Mouse (Mus musculus) midbrain, embryonic 16.5 days (tissue): ENCODE measurements around the gene Pdzd2. TPM values are rescaled to one million over a fixed set of nuclear protein-coding genes. Genes with fewer than 3 reads are reported as not detected.

Experiments
- ATAC-seq: fragments of 200-750 bp; cut with Nextera tagmentation; 2 replicates; pipeline ENCODE4 v1.8.0; 2017; ENCODE audit warnings: moderate TSS enrichment
- H3K27ac ChIP-seq: fragments of 300-500 bp; sonication (generic); 2 replicates; pipeline ENCODE4 v1.5.1; 2014; ENCODE audit warnings: mild to moderate bottlenecking, low read length, mixed read lengths
- H3K27me3 ChIP-seq: fragments of 300-500 bp; sonication (generic); 2 replicates; pipeline ENCODE4 v1.6.1; 2014; ENCODE audit warnings: low read depth, low read length, mixed read lengths; ENCODE audit not compliant: control insufficient read depth, insufficient read depth
- H3K36me3 ChIP-seq: fragments of 300-500 bp; sonication (generic); 2 replicates; pipeline ENCODE4 v1.6.1; 2014; ENCODE audit warnings: mild to moderate bottlenecking, low read length, moderate library complexity, mixed read lengths; ENCODE audit not compliant: control insufficient read depth, insufficient read depth
- H3K4me1 ChIP-seq: fragments of 300-500 bp; sonication (generic); 2 replicates; pipeline ENCODE4 v1.6.1; 2014; ENCODE audit warnings: mild to moderate bottlenecking, low read length, mixed read lengths; ENCODE audit not compliant: control insufficient read depth, insufficient read depth
- H3K4me2 ChIP-seq: fragments of 300-500 bp; sonication (generic); 2 replicates; pipeline ENCODE4 v1.6.1; 2014; ENCODE audit warnings: mild to moderate bottlenecking, low read length, mixed read lengths
- H3K4me3 ChIP-seq: fragments of 300-500 bp; sonication (generic); 2 replicates; pipeline ENCODE4 v1.5.1; 2014; ENCODE audit warnings: low read depth, mild to moderate bottlenecking, low read length, moderate library complexity, mixed read lengths
- H3K9ac ChIP-seq: fragments of 300-500 bp; sonication (generic); 2 replicates; pipeline ENCODE4 v1.6.1; 2014; ENCODE audit warnings: low read depth, low read length, mixed read lengths
- H3K9me3 ChIP-seq: fragments of 300-500 bp; sonication (generic); replicated peaks from 2 replicates; pipeline ENCODE4 v1.6.1; 2014; ENCODE audit warnings: mild to moderate bottlenecking, low read length, mixed read lengths; ENCODE audit not compliant: control insufficient read depth, poor library complexity, severe bottlenecking
- WGBS: fragments of 180-500 bp; shearing (Covaris S2); extraction: QIAGEN DNeasy Blood & Tissue Kit; methylation state at CpG from one replicate; pipeline ENCODE4 v1.1.7; 2014; 5-methylcytosine and 5-hydroxymethylcytosine counted together
- polyA plus RNA-seq: library from polyadenylated mRNA; unstranded; fragments of >200 nt; fragmentation: Nextera tagmentation; extraction: Ambion mirVana; gene quantifications from 2 replicates; pipeline ENCODE4 v1.2.1, GENCODE M21; 2015

Pdzd2 gene
- polyA plus RNA-seq, 1 experiment from 2014 or later: 14.5 TPM

- Histone ChIP-seq H3K9me3 (no peaks in the 10 kb centered on the region), H3K4me1 (no peaks in the 10 kb centered on the region), H3K27me3 (no peaks in the 10 kb centered on the region), H3K4me2 (no peak overlapping the region), H3K36me3 (no peaks in the 10 kb centered on the region; the same call in 1 of the 2 replicates), H3K9ac (no peak overlapping the region), H3K27ac (no peak overlapping the region), H3K4me3 (no peak overlapping the region)
- ATAC-seq: no peak
- WGBS: 77% methylated on average over 2 of the region's 2 CpGs
Observed at GRCm38 (mm10) chr15:12354281-12354810, 385.4 kb downstream of the Pdzd2 start.

GRCm38 (mm10) chr15:12351470-12351869 is 388.3 kb downstream of the Pdzd2 start:
- ATAC-seq: 0 out of 2 replicates have a peak, but pooled peaks have one; percentile 57
- 95% methylated on average over 7 of the region's 7 CpGs for WGBS
- no peak overlapping the region for H3K4me3 ChIP-seq
- no peaks in the 10 kb centered on the region for H3K9me3 ChIP-seq
- no peak overlapping the region for H3K27ac ChIP-seq
- H3K9ac ChIP-seq: no peak overlapping the region
- no peak overlapping the region for H3K4me2 ChIP-seq
- no peaks in the 10 kb centered on the region; the same call in 1 of the 2 replicates for H3K36me3 ChIP-seq
- no peaks in the 10 kb centered on the region for H3K4me1 ChIP-seq
- H3K27me3 ChIP-seq: no peaks in the 10 kb centered on the region

- H3K36me3 ChIP-seq: 0 out of 2 replicates have a peak, but pooled peaks cover 2% of the 10 kb centered on the region
- H3K9ac ChIP-seq: no peak overlapping the region
- H3K9me3 ChIP-seq: no peaks in the 10 kb centered on the region
- no peak overlapping the region for H3K4me2 ChIP-seq
- H3K4me3 ChIP-seq: no peak overlapping the region
- no peak overlapping the region for H3K27ac ChIP-seq
- 92% methylated on average over 5 of the region's 5 CpGs for whole genome bisulfite sequencing
- ATAC-seq: no peak
- no peaks in the 10 kb centered on the region for H3K27me3 ChIP-seq
- no peaks in the 10 kb centered on the region for H3K4me1 ChIP-seq
Observed at GRCm38 (mm10) chr15:12349840-12350239, 389.9 kb downstream of the Pdzd2 start.

GRCm38 (mm10) chr15:12348950-12349349 is 390.8 kb downstream of the Pdzd2 start:
- Histone ChIP-seq H3K4me1 (no peaks in the 10 kb centered on the region), H3K4me3 (no peak overlapping the region), H3K9me3 (no peaks in the 10 kb centered on the region), H3K4me2 (no peak overlapping the region), H3K36me3 (0 out of 2 replicates have a peak, but pooled peaks cover 2% of the 10 kb centered on the region), H3K9ac (no peak overlapping the region), H3K27me3 (no peaks in the 10 kb centered on the region), H3K27ac (no peak overlapping the region)
- WGBS: 83% methylated on average over 3 of the region's 3 CpGs
- no peak for ATAC-seq

GRCm38 (mm10) chr15:12346916-12347315 is 392.8 kb downstream of the Pdzd2 start:
- H3K9ac ChIP-seq: no peak overlapping the region
- H3K4me3 ChIP-seq: no peak overlapping the region
- no peaks in the 10 kb centered on the region for H3K27me3 ChIP-seq
- ATAC-seq: no peak
- no peak overlapping the region for H3K4me2 ChIP-seq
- no peak overlapping the region for H3K27ac ChIP-seq
- H3K36me3 ChIP-seq: peaks cover 6% of the 10 kb centered on the region; the same call in 1 of the 2 replicates
- H3K4me1 ChIP-seq: no peaks in the 10 kb centered on the region
- WGBS: 92% methylated on average over 3 of the region's 3 CpGs
- H3K9me3 ChIP-seq: no peaks in the 10 kb centered on the region

- Histone ChIP-seq H3K4me1 (peaks cover 9% of the 10 kb centered on the region), H3K36me3 (peaks cover 6% of the 10 kb centered on the region; the same call in 1 of the 2 replicates), H3K9me3 (no peaks in the 10 kb centered on the region), H3K9ac (0 out of 2 replicates have a peak overlapping the region, but pooled peaks have one; percentile 6), H3K4me2 (no peak overlapping the region), H3K27me3 (no peaks in the 10 kb centered on the region), H3K4me3 (no peak overlapping the region), H3K27ac (peak overlapping the region; percentile 66)
- WGBS: 14% methylated on average over 4 of the region's 4 CpGs
- ATAC-seq: peak; percentile 70
Observed at GRCm38 (mm10) chr15:12341401-12341758, 398.3 kb downstream of the Pdzd2 start.

- Histone ChIP-seq H3K9ac (no peak overlapping the region), H3K4me1 (peaks cover 9% of the 10 kb centered on the region), H3K4me2 (no peak overlapping the region), H3K9me3 (no peaks in the 10 kb centered on the region), H3K27me3 (no peaks in the 10 kb centered on the region), H3K4me3 (no peak overlapping the region), H3K27ac (peak overlapping the region; percentile 33; the same call in 1 of the 2 replicates), H3K36me3 (peaks cover 5% of the 10 kb centered on the region; the same call in 1 of the 2 replicates)
- ATAC-seq: no peak
- 27% methylated on average over 5 of the region's 5 CpGs for WGBS
Observed at GRCm38 (mm10) chr15:12340536-12341400, 399.0 kb downstream of the Pdzd2 start.

- 83% methylated on average over 3 of the region's 3 CpGs for WGBS
- no peaks in the 10 kb centered on the region for H3K36me3 ChIP-seq
- H3K4me2 ChIP-seq: no peak overlapping the region
- no peak overlapping the region for H3K9ac ChIP-seq
- no peak overlapping the region for H3K4me3 ChIP-seq
- H3K4me1 ChIP-seq: peaks cover 9% of the 10 kb centered on the region
- no peaks in the 10 kb centered on the region for H3K9me3 ChIP-seq
- H3K27ac ChIP-seq: no peak overlapping the region
- ATAC-seq: no peak
- no peaks in the 10 kb centered on the region for H3K27me3 ChIP-seq
Observed at GRCm38 (mm10) chr15:12337779-12338137, 402.0 kb downstream of the Pdzd2 start.
